Mouse (Mus musculus): ENCODE results near the gene Col6a6.

Gene Col6a6

DNA sequence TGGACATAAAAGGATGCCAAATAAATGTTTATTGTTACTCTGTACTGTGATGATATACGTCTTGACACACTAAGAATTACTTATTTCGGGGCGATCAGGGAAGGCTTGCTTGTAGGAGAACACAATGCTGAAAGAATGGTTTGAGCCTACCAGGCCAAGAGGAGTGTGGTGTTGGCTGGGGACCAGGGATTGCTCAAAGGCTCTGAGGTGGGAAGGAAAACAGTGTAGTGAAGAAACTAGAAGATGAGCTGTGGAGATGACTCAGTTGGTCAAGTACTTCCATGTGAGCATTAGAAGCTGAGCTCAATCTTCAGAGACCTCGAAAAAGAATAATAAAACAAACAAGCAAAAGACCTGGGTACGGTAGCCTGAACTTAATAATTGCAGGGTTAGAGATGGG lies 13.5 kb downstream of the Col6a6 start:
- CTCF ChIA-PET, result interaction anchor here in 1 of 4 experiments (0.7 kb wide), 1 partner anchor 39 kb away, joined by 3 read pairs; no protein-coding TSS in a partner anchor
- POLR2A ChIA-PET, result interaction anchor here in 1 of 4 experiments (0.6 kb wide), 1 partner anchor 1365 kb away, joined by 5 read pairs; no protein-coding TSS in a partner anchor

DNA sequence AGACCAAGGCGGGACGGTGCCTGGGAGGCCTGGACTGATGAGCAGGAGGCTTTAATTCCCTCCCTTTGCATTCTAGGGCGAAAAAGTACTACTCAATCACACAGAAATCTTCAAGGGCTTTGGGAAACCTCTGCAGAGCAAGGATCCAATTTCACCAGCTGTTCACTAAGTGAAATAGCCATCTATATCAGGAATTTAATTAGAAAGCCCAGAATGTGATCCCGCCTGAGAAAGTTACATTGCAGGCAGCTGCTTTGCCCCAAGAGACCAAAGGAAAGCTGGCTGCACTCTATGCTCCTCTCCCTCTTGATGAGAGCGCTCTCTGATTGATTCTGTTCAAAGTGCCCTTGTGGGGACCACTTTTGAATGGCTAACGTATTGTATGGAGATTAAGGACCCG lies 16.5 kb downstream of the Col6a6 start:
- CTCF ChIA-PET, result no interaction called here
- POLR2A ChIA-PET, result interaction anchor here in 1 of 4 experiments (0.6 kb wide), 1 partner anchor 312 kb away, joined by 3 read pairs; no protein-coding TSS in a partner anchor

GRCm38 (mm10) chr9:105808920-105809505 lies 18.9 kb downstream of the Col6a6 start:
- ChIA-PET POLR2A (interaction anchor here in 1 of 4 experiments (1.2 kb wide), 1 partner anchor 17 kb away, joined by 3 read pairs; no protein-coding TSS in a partner anchor), CTCF (interaction anchor here in 1 of 4 experiments (0.6 kb wide), 2 partner anchors 38 to 280 kb away, joined by 3 read pairs; no protein-coding TSS in a partner anchor)

- ChIA-PET POLR2A (interaction anchor here in 1 of 4 experiments (0.6 kb wide), 1 partner anchor 910 kb away, joined by 3 read pairs; no protein-coding TSS in a partner anchor), CTCF (interaction anchor here in 1 of 4 experiments (0.6 kb wide), 1 partner anchor 308 kb away, joined by 3 read pairs; no protein-coding TSS in a partner anchor)
Observed at GRCm38 (mm10) chr9:105803416-105803815, 24.5 kb downstream of the Col6a6 start.

DNA sequence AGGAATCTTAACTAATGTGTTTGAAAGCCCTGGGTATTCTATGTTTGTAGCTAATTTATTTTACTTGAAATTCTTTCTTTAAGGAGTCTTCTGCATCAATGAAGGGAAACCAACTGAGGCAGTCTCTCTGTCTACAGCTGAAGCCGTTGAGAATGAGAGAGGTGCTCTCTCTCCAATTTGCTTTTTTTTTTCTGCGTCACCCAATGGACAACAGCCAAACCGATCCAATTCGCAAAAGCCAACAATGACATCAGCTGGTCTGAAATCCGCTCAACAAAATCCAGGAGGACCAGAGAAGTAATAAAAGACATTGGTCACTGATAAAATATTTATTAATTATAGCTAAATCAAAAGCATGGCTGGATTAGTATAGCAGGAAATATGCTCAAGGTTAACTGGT lies 26.5 kb downstream of the Col6a6 start:
- POLR2A ChIA-PET, result no interaction called here
- CTCF ChIA-PET, result interaction anchor here in 2 of 4 experiments (0.5 to 1.5 kb wide), 2 partner anchors 100 to 311 kb away, joined by 4 to 5 read pairs; no protein-coding TSS in a partner anchor

GRCm38 (mm10) chr9:105800286-105800685 lies 27.7 kb downstream of the Col6a6 start:
- POLR2A ChIA-PET, result no interaction called here
- CTCF ChIA-PET, result interaction anchor here in 2 of 4 experiments (0.7 to 1.5 kb wide), 2 partner anchors 145 to 312 kb away, joined by 5 read pairs; no protein-coding TSS in a partner anchor

- ChIA-PET POLR2A (no interaction called here), CTCF (no interaction called here)
Observed at GRCm38 (mm10) chr9:105796137-105796536, 31.8 kb downstream of the Col6a6 start.

DNA sequence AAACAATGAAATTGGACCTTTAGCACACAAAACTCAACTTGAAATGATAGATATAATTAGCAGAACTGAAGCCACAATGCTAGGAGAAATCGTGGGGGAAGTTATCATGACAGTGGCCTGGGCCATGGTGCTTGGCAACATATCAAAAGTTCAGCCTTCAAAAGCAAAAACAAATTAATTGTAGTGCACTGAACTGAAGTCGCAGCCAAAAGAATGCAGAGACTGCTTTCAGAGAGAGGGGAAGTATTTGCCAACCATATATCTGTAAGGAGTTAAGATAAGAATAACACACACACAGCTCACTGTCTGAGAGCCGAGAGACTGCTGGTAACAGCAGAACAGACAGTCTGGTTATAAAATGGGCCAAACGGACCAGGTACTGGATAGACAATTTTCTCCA lies 33.0 kb downstream of the Col6a6 start:
- ChIA-PET CTCF (no interaction called here), POLR2A (no interaction called here)

- ChIA-PET CTCF (interaction anchor here in 1 of 4 experiments (0.6 kb wide), 1 partner anchor 54 kb away, joined by 3 read pairs; no protein-coding TSS in a partner anchor), POLR2A (no interaction called here)
Observed at GRCm38 (mm10) chr9:105791810-105792209, 36.1 kb downstream of the Col6a6 start.

- POLR2A ChIA-PET, result no interaction called here
- CTCF ChIA-PET, result no interaction called here
Observed at GRCm38 (mm10) chr9:105788203-105788602, 39.8 kb downstream of the Col6a6 start.

DNA sequence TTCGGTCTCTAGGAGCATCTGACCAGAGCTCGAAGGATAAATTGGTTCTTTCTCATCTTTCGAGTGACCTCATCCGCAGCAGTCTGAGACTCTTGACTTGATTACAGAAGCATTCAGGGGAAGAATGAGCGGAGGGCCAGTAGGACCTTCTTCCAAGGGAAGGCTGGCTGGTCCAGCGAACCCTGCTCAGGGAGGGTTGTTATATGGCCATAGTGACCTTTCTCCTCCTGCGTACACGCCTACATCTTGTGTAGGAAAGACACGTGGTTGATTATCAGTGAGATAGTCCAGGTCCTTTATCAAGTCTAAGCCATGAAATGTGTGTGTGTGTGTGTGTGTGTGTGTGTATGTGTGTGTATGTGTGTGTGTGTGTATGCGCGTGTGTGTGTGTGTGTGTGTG lies 40.2 kb downstream of the Col6a6 start:
- ChIA-PET CTCF (no interaction called here), POLR2A (no interaction called here)

DNA sequence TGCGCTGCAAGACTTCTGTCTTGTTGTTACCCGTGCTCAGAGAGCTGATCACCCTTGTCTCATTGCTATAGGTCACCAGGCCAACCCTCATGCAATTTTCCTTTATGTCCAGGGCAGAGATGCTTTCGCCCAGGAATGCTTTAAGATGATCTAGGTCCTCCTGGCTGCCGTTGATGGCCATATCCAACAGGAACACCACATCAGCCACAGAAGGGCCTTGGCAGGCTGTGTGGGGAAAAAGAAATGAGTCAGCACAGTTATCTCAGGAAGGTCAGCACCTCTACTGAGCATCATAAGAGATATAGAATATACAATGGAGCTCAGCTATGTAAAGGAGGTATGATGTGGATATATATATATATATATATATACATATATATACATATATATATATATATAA lies 43.9 kb downstream of the Col6a6 start:
- POLR2A ChIA-PET, result no interaction called here
- CTCF ChIA-PET, result no interaction called here

DNA sequence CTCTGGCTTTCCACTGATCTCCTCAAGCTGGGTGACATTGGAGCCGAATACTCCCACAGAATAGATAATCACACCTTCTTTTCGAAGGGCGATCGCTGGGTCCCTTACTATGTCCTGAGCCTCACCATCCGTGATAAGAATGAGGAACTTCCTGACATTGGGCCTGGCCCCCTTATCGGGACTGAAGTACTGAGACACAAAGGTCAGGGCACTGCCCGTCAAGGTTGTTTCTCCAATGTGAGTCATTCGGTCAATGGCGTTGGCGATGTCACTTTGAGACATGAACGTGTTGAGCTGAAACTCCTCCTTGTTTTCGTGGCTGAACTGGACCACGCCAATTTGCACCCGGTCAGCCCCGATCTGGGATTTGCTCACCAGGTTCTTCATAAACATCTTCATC lies 47.3 kb downstream of the Col6a6 start:
- ChIA-PET POLR2A (no interaction called here), CTCF (no interaction called here)

DNA sequence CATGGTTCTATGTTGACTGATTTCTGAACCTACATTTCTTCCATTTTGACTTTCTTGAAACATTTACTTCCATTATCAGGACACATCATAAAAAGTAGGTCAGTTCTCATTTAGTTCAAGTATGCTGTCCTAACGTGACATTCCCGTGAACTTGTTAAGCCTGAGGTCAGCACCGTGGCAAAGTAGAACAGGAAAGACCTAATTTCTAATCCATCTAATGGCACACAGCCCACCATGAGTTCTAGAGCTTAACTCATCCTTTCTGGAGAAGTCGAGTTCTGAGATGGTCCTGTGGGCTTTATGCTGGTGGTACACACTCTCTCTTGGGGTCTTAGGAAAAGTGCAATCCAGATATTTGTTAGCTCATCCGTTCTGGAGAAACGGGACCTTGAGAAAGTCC lies 49.2 kb downstream of the Col6a6 start:
- CTCF ChIA-PET, result no interaction called here
- POLR2A ChIA-PET, result no interaction called here

GRCm38 (mm10) chr9:105774878-105775277 lies 53.1 kb downstream of the Col6a6 start:
- ChIA-PET CTCF (interaction anchor here in 3 of 4 experiments (0.5 to 1.2 kb wide), 3 partner anchors 81 to 327 kb away, joined by 3 to 4 read pairs (median 3); no protein-coding TSS in a partner anchor), POLR2A (no interaction called here)

- CTCF ChIA-PET, result interaction anchor here in 1 of 4 experiments (0.6 kb wide), 1 partner anchor 165 kb away, joined by 3 read pairs; no protein-coding TSS in a partner anchor
Observed at GRCm38 (mm10) chr9:105774321-105774720, 53.6 kb downstream of the Col6a6 start.

DNA sequence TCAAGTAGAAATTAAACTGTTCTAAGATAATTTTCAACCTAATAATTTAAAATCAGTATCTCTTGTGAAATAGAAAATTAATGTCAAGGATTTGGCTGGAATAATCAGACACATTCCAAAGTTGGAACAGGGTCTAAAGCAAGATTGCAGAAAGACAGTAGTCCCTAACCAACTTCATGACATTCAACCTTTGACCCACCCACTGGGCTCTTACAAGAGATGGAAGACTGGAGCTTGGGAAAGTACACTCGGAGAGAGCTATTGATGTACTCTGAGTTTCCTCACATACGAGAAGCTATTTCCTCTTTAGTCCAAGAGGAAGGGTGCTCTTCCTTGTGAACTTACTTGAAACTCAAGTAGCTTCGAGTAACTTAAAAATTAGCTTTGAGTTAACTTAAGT lies 56.6 kb downstream of the Col6a6 start:
- ChIA-PET CTCF (interaction anchor here in 2 of 4 experiments (0.6 to 0.7 kb wide), 2 partner anchors 37 to 579 kb away, joined by 3 read pairs; no protein-coding TSS in a partner anchor), POLR2A (interaction anchor here in 1 of 4 experiments (0.6 kb wide), 1 partner anchor 250 kb away, joined by 3 read pairs; no protein-coding TSS in a partner anchor)

More at GRCm38 (mm10) chr9:105774321-105774720, 53.6 kb downstream of the Col6a6 start:
- POLR2A ChIA-PET, result no interaction called here

- POLR2A ChIA-PET, result no interaction called here
- CTCF ChIA-PET, result interaction anchor here in 1 of 4 experiments (0.6 kb wide), 1 partner anchor 580 kb away, joined by 3 read pairs; no protein-coding TSS in a partner anchor
Observed at GRCm38 (mm10) chr9:105770690-105771089, 57.3 kb downstream of the Col6a6 start.

DNA sequence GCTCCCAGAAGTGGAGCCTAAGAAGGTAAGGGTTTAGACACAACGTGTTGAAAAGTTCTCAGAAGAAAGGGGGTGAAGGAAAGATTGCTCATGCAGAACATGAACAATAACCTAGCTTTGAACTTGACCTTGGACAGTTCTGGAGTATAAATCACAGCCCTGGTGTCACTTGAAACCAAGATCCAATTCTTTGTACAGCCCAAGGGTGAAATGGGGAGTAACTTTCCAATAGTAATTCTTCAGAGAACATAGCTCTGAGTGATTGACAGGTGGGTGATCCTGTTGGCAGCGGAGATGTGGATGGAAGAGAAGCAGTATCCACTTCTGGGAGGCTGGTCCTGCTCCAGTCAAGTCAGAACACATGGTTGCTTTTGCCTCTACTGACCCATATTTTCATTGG lies 62.1 kb downstream of the Col6a6 start:
- ChIA-PET CTCF (no interaction called here), POLR2A (interaction anchor here in 2 of 4 experiments (0.6 kb wide), 2 partner anchors 281 to 1801 kb away, joined by 3 to 5 read pairs; no protein-coding TSS in a partner anchor)

DNA sequence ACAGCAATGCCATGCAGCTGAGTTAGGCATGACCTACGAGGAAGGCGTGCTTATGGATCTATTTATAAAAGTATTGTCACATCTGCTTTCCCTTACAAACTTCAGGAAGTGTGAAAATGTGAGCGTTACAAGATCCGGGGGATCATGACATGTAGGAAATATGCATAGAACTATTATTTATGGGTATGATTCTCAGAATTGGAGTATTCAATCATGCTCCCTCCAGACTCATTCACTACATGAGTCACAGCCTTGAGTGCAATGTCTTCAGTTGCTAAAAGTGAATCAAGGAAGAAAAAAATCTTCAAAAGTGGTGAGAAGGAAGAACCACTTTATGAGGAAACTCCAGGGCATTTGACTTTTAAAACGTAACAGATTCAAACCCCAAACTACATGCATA lies 63.3 kb downstream of the Col6a6 start:
- ChIA-PET CTCF (no interaction called here), POLR2A (no interaction called here)

- POLR2A ChIA-PET, result interaction anchor here in 1 of 4 experiments (0.6 kb wide), 1 partner anchor 264 kb away, joined by 3 read pairs; no protein-coding TSS in a partner anchor
- CTCF ChIA-PET, result no interaction called here
Observed at GRCm38 (mm10) chr9:105764127-105764526, 63.8 kb downstream of the Col6a6 start.

Measured in embryonic stem cell, embryonic (primary cell).